Mouse (Mus musculus) C2C12 (cell line): Measurements from ENCODE around the gene Adam17.

ENCODE experiments used
- CEBPB ChIP-seq: IDR thresholded peaks from one replicate; pipeline ENCODE4 v1.6.1; 2011; ENCODE audit warnings: low read depth, mild to moderate bottlenecking, control low read depth, moderate library complexity
- CTCF ChIP-seq: IDR thresholded peaks from one replicate; pipeline ENCODE4 v1.5.1; 2011; ENCODE audit not compliant: control insufficient read depth, insufficient read depth, insufficient read length
- FOSL1 ChIP-seq: IDR thresholded peaks from one replicate; pipeline ENCODE4 v1.8.0; 2011; ENCODE audit warnings: mild to moderate bottlenecking, low read length; ENCODE audit not compliant: poor library complexity, insufficient read depth, severe bottlenecking
- MAX ChIP-seq: IDR thresholded peaks from one replicate; pipeline ENCODE4 v1.6.1; 2011; ENCODE audit warnings: mild to moderate bottlenecking, control low read depth
- MYOD1 ChIP-seq: IDR thresholded peaks from one replicate; pipeline ENCODE4 v1.6.1; 2011; ENCODE audit warnings: low read depth; ENCODE audit not compliant: control insufficient read depth, insufficient read length
- MYOG ChIP-seq: IDR thresholded peaks from one replicate; pipeline ENCODE4 v1.6.1; 2011; ENCODE audit not compliant: control insufficient read depth, insufficient read length; ENCODE audit errors: extremely low read depth
- USF1 ChIP-seq: IDR thresholded peaks from one replicate; pipeline ENCODE4 v1.6.1; 2011; ENCODE audit warnings: low read depth, mild to moderate bottlenecking, control low read depth, moderate library complexity

- TF ChIP-seq CTCF (no peak), USF1 (no peak), MAX (no peak), CEBPB (no peak), MYOD1 (no peak), MYOG (no peak), FOSL1 (no peak)
Measured at GRCm38 (mm10) chr12:21322296-21322695, 51.1 kb downstream of the Adam17 start.
